Mouse (Mus musculus) adrenal gland, postnatal 36 days (tissue): ENCODE results near the gene Ptprr. TPM values are rescaled to one million over a fixed set of nuclear protein-coding genes. Genes with fewer than 3 reads are reported as not detected.

Source experiments
- DNase-seq, 2 experiments: peaks; one replicate each; pipeline ENCODE4 v3.0.0; 2021; ENCODE audit warnings: mixed read lengths in 1 of 2
- long read RNA-seq, 2 experiments: library from polyadenylated mRNA; stranded (forward); transcript quantifications; one replicate each; pipeline ENCODE4 v2.0.0; 2021; ENCODE audit warnings: borderline sequencing depth in 2 of 2
- total RNA-seq, 2 experiments: library from RNA; stranded (reverse); gene quantifications; 2 replicates each; pipeline ENCODE4 v1.2.3; 2021

Ptprr gene
- 1 to 10 TPM; 2.9 to 3.6 TPM for total RNA-seq
- long read RNA-seq, experiment 1, partial matches to known transcripts: 1 of 2 reads
- long read RNA-seq, experiment 1, other reads (novel, unspliced or antisense): 0 of 2 reads
- long read RNA-seq, experiment 2, partial matches to known transcripts: 0 of 2 reads
- long read RNA-seq, experiment 2, other reads (novel, unspliced or antisense): 1 of 2 reads

GRCm38 (mm10) chr10:116017845-116018479 lies at the start of gene Ptprr:
Ptprr (plus strand) TSS chr10:116018213.
- DNase-seq: peak; percentile 42 to 51

GRCm38 (mm10) chr10:115976345-115976744 lies 41.7 kb upstream of the Ptprr start:
- DNase-seq: no peak

GRCm38 (mm10) chr10:115978992-115979391 lies 39.0 kb upstream of the Ptprr start:
- no peak for DNase-seq

DNA sequence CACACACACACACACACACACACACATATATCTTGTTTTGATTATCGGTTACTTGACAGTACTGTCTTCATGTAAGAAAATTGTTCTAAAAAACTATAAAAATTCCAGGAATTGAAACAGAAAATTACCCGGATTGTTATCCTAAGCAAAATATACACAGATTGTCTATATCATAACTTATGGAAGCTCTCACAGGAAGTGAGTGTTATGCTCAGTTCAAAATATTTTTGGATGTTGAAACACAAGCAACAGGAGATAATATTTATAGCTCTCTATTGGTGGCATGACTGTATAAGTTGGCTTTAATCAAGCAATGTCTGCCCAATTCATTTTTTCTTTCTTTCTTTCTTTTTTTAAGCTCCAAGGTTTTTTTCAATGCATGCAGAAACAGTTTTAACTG lies 38.0 kb upstream of the Ptprr start:
- DNase-seq: no peak

DNA sequence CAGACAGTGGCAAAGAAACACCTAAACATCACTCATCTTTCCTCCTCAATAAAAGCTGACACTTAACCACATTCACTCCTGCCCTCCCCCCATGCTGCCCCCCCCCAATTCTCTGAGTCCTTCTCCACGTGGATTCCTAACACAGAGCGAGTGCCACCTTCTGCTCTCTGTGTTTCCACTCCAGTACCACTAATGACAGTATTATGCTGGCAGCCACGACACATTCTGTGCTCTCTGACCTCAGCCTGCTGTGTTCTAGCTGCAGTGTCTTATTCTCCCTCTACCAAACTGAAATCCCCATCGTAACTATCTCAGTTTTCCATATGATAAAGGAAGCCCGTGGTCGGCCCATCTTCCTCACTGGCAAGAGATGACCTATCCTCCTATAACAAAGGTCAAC lies 33.7 kb upstream of the Ptprr start:
- no peak for DNase-seq

- no peak for DNase-seq
Observed at GRCm38 (mm10) chr10:116001838-116002237, 16.2 kb upstream of the Ptprr start.

DNA sequence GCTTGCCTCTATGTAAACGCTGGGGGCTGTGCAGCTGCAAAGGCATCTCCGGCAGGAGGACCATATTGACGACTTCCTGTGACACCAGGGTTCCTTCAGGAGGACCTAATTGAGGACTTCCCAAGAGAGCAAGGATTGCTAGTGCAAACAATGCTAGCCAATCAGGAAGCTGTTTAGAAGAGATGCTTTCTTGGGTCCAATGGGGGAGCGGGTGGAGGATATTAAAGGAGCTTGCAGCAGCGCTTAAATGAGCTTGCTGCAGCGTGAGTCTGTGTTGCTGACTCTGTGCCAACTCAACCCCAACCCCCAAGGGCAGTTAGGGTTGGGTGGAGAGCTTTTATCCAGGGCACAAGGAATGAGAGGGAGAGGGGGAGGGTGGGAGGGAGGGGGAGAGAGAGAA lies 11.3 kb upstream of the Ptprr start:
- no peak for DNase-seq

- DNase-seq: no peak
Observed at GRCm38 (mm10) chr10:116018480-116018891, 473 bp downstream of the Ptprr start.

GRCm38 (mm10) chr10:116019086-116019860 lies 1.3 kb downstream of the Ptprr start:
- DNase-seq: peak; percentile 3 to 15

DNA sequence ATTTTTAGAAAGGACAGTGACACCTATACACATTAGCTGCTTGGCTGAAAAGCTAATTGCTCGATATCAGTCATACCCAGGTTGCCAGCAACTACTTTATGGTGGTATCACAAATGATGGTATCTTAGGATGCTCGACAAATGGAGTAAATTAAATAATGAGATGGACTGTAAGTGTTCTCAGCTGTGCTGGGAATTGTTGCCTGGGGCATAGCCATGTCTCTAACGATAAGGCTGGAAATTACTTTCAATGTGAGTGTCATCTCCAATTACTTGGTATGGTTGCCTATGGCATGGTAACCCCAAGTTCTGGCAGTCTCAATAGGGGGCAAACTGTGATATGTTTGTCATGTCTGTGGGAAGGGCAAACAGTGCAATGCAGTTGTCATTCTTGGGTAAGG lies 3.1 kb downstream of the Ptprr start:
- DNase-seq: no peak

- DNase-seq: no peak
Observed at GRCm38 (mm10) chr10:116038150-116038549, 20.1 kb downstream of the Ptprr start.

- DNase-seq: no peak
Observed at GRCm38 (mm10) chr10:116075954-116076353, 57.9 kb downstream of the Ptprr start.

- DNase-seq: no peak
Observed at GRCm38 (mm10) chr10:116078636-116079035, 60.6 kb downstream of the Ptprr start.

DNA sequence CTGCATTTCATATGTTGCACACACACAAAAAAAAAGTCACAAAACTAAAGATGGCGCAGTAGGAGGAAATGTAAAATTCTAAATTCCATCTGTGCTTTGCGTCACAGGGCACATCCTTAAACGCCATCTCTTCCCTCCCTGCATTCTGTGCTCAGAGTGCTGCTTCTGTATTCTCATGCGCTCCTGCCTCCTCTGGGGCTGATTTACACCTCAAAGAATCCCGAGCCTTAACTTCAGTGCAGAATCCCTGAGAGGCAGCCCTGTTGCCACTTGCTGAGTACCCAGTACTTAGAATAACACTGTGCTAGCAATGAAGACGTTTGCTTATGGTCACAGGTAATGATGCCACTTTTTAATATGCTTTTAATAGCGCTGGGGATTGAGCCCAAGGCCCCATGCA lies 61.4 kb downstream of the Ptprr start:
- DNase-seq: no peak

DNA sequence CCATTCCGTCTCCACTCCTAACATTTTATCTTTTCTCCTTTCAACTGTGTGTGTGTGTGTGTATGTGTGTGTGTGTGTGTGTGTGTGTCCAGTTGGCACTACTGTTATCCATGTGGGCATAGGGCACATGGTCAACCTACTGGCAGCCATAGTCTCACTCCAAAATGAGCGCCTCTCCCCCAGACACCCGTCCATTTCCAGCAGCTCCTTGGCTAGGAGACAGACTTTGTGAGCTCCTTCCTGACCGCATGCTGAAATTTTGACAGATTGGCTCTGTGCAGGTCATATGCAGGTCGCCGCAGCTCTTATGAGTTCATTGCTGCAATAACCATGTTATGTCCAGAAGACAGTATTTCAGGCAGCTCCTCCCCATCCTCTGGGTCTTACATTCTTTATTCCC lies 62.8 kb downstream of the Ptprr start:
- DNase-seq: no peak

DNA sequence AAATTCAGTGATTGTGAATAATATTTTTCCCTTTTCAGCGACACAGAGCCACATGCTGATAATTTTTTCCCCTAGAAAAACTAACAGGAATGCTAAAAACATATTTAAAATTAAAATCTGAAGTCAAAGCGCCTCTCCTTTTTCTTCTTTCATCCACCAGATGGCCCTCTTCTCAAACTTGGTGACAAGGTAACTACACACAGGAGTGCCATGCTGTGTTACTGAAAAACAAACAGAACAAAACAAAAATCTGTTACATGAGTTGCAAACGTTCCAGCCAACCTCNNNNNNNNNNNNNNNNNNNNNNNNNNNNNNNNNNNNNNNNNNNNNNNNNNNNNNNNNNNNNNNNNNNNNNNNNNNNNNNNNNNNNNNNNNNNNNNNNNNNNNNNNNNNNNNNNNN lies 66.0 kb downstream of the Ptprr start:
- DNase-seq: no peak

DNA sequence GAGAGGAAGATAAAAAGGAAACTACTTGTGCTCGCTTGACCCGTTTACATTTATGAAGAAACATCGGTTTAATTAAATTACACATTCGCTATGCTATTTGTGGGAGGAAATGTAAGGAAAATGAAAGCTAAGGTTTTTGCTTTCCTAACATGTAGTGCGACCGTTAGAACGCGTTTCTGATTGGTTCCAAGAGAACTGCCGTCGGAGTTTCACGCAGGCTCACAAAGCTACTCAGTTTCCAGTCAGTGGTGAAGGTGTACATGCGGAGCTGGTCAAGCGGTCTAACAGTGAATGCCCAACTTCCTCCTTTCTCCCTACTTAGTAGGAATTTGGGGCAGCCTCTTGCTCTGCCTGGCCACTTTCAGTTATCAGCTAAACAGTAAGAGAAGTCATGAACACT lies 78.5 kb downstream of the Ptprr start:
- DNase-seq: no peak

DNA sequence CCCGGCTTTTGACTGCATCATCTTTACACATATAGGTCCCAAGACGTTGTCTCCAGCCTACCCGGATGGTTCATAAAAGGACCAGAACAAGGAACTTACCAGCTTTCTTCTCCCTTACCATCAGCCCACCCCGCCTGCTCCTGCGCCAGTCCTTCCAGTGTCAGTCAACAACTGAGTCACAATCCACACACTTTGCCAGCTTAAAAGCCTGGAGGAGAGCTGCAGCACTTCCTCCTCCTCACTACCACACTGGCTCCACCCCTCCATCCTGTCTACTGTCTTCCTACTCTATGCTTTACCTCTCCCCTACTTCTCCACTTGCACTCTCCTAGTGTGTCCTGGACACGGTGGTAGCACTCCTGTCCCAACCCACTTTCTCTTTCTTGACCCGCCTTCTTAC lies 80.5 kb downstream of the Ptprr start:
- no peak for DNase-seq

- no peak for DNase-seq
Observed at GRCm38 (mm10) chr10:116108176-116108575, 90.2 kb downstream of the Ptprr start.

DNA sequence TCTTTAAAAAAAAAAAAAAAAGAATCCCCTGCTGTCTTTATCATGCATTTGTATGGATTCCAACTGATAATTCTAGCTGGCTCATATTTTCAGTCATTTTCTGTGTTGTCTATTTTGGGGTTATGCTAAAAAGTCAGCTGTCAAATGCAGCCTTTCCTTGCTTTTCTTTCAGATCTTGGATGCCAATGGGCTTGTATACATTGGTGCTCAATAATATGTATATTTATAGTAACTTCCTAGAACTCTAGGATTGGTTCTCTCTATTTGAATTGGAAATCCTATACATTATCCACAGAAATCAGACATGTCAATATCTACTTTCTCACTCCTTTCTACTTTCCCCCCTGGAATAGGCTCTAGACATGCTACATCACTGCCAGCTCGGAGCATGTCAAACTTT lies 90.7 kb downstream of the Ptprr start:
- DNase-seq: no peak

- DNase-seq: no peak
Observed at GRCm38 (mm10) chr10:116112868-116113267, 94.9 kb downstream of the Ptprr start.

DNA sequence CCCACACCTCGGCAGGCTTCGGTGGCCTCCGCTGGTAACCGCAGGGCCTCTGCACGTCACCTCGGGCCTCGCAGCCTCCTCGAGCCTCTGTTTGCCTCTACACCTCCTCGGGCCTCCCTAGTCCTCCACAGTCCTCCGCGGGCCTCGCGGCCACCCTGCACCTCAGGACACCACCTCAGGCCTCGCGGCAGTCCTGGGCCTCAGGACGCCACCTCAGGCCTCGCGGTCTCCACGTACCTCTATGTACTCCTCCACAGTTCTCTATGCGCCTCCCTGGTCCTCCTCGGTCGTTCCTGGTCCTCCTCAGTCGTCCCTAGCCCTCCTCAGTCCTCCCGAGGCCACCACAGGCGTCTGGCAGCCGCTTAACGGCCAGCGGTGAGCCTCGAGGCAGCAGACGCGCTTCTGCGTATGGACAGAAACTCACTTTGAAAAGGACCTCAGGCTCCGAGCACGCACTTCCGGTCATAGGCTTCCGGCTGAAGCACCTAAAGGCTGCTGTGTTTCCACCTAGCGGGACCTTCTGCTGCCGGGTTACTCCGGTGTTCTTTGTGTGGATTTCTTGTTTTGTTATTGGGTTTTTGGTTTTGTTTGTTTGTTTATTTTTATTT lies 96.0 kb downstream of the Ptprr start, which contains the start of gene 4933416C03Rik:
TSS of gene 4933416C03Rik (minus strand) at position 51 of the 608 bp plus-strand sequence.
- DNase-seq: no peak
